Mouse (Mus musculus): Measurements from ENCODE around the gene Gpx2. TPM values are rescaled to one million over a fixed set of nuclear protein-coding genes. Genes with fewer than 3 reads are reported as not detected.

Gpx2 gene
- total RNA-seq, 2 experiments from 2014 or later, result not detected

DNA sequence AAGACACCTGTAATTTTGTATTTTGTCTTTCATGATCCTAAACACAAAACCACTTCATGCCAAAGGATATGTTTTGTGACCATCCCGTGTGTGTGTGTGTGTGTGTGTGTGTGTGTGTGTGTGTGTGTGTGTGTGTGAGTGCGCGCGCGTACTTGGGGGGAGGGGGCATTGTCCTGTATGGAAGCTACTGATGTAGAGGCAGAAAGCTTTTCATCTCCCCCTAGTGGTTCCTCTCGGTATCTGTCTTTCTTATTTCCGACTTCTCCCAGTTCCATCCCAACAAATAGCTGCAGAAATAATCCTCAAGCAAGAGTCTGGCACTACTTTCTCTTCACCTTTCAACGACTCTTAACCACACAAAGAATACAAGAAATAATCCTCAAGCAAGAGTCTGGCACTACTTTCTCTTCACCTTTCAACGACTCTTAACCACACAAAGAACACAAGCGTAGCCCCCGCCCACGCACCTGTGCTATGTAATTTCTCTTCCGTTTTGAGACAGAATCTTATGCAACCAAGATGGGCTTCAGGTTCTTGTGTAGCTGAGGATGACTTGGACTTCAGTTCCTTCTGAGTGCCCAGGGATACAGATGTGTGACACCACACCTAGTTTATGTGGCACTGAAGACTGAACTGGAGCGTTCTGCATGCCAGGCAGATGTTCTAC is 42.6 kb downstream of the Gpx2 start:
- peak in 1 of 2 experiments; percentile 49 for DNase-seq

DNA sequence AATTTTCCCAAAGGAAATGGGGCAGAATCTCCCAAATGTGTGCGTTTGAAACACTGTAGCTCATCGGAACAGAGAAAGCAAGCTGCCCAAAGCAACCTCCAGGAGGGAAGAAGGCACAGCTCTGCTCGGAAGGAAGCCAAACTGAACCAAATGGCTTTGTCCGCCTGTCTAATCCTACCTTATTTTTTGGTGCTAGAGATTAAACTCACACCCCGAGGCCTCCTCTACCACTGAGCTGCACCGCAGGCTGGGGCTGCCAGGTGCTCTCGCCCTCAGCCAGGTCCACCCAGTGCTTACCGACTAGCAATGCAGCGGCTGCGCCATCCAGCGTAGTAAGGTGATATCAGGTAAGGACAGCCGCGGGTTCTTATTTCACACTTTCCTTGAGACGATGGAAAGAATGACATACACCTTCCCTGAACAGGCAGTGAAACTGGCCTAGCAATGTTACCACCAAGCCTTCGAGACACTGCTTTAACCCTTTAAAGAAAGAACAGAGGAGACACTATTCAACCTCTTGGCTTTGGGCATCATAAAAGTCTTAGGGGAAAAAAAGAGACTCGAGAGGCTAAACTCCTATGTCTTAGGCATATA is 44.4 kb downstream of the Gpx2 start:
- no peak for DNase-seq

Other genes starting within 250 kb of the Gpx2 start
- 10 to 100 TPM; 18.7 to 59.4 TPM for gene Sptb, start 85.0 kb downstream of the Gpx2 start, total RNA-seq (2021)
- gene Churc1, start 30.0 kb downstream of the Gpx2 start, total RNA-seq (2021), result 10 to 100 TPM; 77.8 to 87.4 TPM
- gene Fntb, start 30.0 kb downstream of the Gpx2 start, total RNA-seq (2021), result 10 to 100 TPM; 12.5 to 13.2 TPM
- 1 to 10 TPM; 1.8 to 4.0 TPM for gene Rab15, start 27.4 kb upstream of the Gpx2 start, total RNA-seq (2021)
- 10 to 100 TPM; 63.4 to 73.8 TPM for gene Max, start 166.6 kb upstream of the Gpx2 start, total RNA-seq (2021)